Mouse (Mus musculus) C2C12 (cell line): ENCODE data around the gene Lrrd1. TPM values are rescaled to one million over a fixed set of nuclear protein-coding genes. Genes with fewer than 3 reads are reported as not detected.
A peak's percentile ranks its signal among the peaks of the same experiment; 100 is the strongest.

Experiments used
- H3K27me3 ChIP-seq: one replicate; pipeline ENCODE4 v1.6.1; 2011; ENCODE audit not compliant: control insufficient read depth, insufficient read depth, insufficient read length
- H3K36me3 ChIP-seq: one replicate; pipeline ENCODE4 v1.6.1; 2011; ENCODE audit not compliant: control insufficient read depth, insufficient read depth
- H3K4me3 ChIP-seq: one replicate; pipeline ENCODE4 v1.5.1; 2011; ENCODE audit warnings: mild to moderate bottlenecking, control low read depth; ENCODE audit not compliant: poor library complexity, insufficient read depth, severe bottlenecking
- H3K79me2 ChIP-seq: one replicate; pipeline ENCODE4 v1.6.1; 2011; ENCODE audit not compliant: control insufficient read depth, insufficient read depth
- H3K79me3 ChIP-seq: one replicate; pipeline ENCODE4 v1.6.1; 2011; ENCODE audit warnings: low read depth, control low read depth
- H3ac ChIP-seq: one replicate; pipeline ENCODE3; 2011; ENCODE audit warnings: low read depth; ENCODE audit not compliant: control insufficient read depth, insufficient read length
- CEBPB ChIP-seq: IDR thresholded peaks from one replicate; pipeline ENCODE4 v1.6.1; 2011; ENCODE audit warnings: low read depth, mild to moderate bottlenecking, control low read depth, moderate library complexity
- CTCF ChIP-seq: IDR thresholded peaks from one replicate; pipeline ENCODE4 v1.5.1; 2011; ENCODE audit not compliant: control insufficient read depth, insufficient read depth, insufficient read length
- FOSL1 ChIP-seq: IDR thresholded peaks from one replicate; pipeline ENCODE4 v1.8.0; 2011; ENCODE audit warnings: mild to moderate bottlenecking, low read length; ENCODE audit not compliant: poor library complexity, insufficient read depth, severe bottlenecking
- MAX ChIP-seq: IDR thresholded peaks from one replicate; pipeline ENCODE4 v1.6.1; 2011; ENCODE audit warnings: mild to moderate bottlenecking, control low read depth
- MYOD1 ChIP-seq: IDR thresholded peaks from one replicate; pipeline ENCODE4 v1.6.1; 2011; ENCODE audit warnings: low read depth; ENCODE audit not compliant: control insufficient read depth, insufficient read length
- MYOG ChIP-seq: IDR thresholded peaks from one replicate; pipeline ENCODE4 v1.6.1; 2011; ENCODE audit not compliant: control insufficient read depth, insufficient read length; ENCODE audit errors: extremely low read depth
- USF1 ChIP-seq: IDR thresholded peaks from one replicate; pipeline ENCODE4 v1.6.1; 2011; ENCODE audit warnings: low read depth, mild to moderate bottlenecking, control low read depth, moderate library complexity
- polyA plus RNA-seq: library from polyadenylated mRNA; unstranded; fragments of >200 nt; fragmentation: generic; extraction: Trizol; gene quantifications from one replicate; pipeline ENCODE4 v1.2.1, GENCODE M21; 2012; ENCODE audit warnings: missing spikeins

Lrrd1 gene
- polyA plus RNA-seq, 1 experiment: 0.04 TPM

DNA sequence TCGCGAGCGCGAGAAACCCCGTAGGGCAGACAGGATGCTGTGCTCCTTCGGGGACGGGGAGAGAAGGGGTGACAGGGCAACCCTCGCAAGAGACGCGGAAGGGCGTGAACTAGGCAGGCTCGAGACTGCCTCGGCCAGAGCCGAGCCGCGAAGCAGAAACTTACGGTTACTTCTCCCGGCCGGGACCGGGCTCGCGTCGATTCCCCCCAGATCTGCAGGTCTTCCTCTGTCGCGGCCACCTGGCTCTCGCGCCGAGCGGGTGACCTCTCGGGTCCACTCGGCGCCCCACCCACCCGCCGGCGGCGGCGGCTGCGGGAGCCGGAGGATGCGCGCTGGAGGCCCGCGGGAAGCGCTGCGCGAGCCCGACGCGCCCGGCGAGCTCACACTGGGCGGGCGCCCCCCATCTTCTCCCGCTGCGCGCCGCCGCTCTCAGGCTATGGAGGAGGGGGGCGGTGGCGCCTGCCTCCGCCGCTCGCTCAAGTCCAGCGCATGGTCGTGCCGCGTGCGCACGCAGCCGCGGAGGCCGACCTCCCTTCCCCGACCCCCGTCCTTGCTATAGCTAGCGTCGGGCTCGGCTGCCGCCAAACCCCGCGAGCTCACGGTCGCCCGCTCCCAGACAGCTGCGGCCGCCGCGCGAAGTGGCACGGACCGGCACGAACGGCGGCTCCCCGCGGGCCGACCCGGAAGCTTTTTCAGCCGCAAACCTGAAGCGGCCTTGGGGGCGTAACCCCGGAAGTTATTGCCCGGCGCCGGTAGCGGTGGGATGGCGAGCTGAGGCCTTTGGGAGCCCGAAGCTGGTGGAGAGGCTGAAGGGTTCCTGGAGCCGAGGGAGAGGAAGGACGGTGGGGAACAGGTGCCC lies 42.3 kb upstream of the Lrrd1 start, which contains the start of the genes Ankib1 and Krit1:
TSS of gene Ankib1 (minus strand) at position 493 of the 859 bp plus-strand sequence.
TSS of gene Krit1 (plus strand) at position 752 of the 859 bp plus-strand sequence.
- H3K27me3 ChIP-seq: no peaks in the 10 kb centered on the region
- TF ChIP-seq CTCF (peak; percentile 8), FOSL1 (no peak), USF1 (no peak)
- H3K36me3 ChIP-seq: peaks cover 13% of the 10 kb centered on the region
- H3K79me3 ChIP-seq: peaks cover 67% of the 10 kb centered on the region
- peak within 1 kb of the TSS; percentile 86 for H3K4me3 ChIP-seq
- H3K79me2 ChIP-seq: peaks cover 98% of the 10 kb centered on the region
- H3ac ChIP-seq: peak within 1 kb of the TSS; percentile 75

DNA sequence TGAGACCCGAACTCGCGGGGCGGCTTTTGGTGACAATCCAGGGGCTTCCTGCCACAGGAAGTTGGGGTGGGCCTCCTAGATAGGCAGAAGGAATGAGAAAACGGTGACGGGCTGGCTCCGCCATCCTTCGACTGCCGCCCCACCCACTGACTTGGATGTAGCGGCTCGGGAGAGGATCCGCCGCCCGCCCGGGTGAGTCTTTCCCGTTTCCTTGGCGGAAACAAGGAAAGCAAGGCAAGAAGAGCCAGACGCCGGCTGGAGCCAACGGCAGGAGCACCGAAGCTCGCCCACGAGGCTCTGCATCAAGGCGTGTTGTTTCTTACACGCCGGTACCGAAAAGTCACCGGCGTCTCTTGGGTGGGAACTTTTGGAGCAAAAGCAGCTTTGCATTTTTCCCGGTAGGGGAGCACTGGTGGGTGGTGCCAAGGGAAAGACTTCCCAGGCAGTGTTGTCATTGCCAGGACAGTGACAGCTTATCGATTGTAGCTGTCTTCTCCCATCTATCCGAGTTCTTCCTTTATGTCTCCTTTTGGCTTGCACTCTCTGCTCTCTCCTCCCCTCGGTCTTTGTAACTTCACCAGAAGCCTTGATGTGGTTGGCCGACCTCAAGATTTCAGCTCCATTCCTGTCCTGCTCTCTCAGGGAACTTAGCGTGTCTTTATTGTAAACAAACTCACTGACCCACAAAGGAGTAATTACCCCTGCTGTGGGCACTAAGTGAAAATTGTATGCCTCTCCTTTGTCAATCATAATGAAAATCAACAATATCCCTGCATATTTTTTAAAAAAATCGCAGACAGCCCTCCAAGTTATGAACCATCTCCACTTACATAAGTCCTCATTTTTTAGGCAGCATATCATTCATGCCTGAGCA lies 41.4 kb upstream of the Lrrd1 start:
- Histone ChIP-seq H3K79me2 (peaks cover 92% of the 10 kb centered on the region), H3K79me3 (peaks cover 68% of the 10 kb centered on the region), H3K4me3 (peak overlapping the region; percentile 86), H3K36me3 (peaks cover 14% of the 10 kb centered on the region), H3ac (peak overlapping the region; percentile 75), H3K27me3 (no peaks in the 10 kb centered on the region)
- no peak for TF ChIP-seq MYOG
- no peak for TF ChIP-seq FOSL1
- no peak for TF ChIP-seq MYOD1
- no peak for TF ChIP-seq MAX
- no peak for TF ChIP-seq USF1
- no peak for TF ChIP-seq CEBPB
- TF ChIP-seq CTCF: no peak

DNA sequence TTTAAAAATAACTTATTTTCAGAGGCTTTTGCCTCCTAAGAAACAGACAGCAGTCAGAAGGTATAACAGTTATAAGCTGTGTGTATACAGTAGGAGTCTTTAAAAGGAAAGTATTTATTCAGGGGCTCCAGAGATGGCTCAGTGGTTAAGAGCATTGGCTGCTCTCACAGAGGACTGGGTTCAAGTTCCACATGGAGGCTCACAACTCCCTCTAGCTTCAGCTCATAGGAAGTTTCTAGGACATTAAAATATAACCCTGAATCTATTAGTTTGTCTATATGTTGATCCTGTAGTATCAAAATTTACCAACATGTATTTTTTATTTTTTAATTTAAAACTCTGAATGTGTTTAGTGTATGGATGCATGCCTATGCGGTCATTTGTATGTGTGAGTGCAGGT lies 36.5 kb upstream of the Lrrd1 start:
- Histone ChIP-seq H3K79me3 (peaks cover 37% of the 10 kb centered on the region), H3K4me3 (no peak overlapping the region), H3ac (no peak overlapping the region), H3K79me2 (peaks cover 51% of the 10 kb centered on the region), H3K27me3 (no peaks in the 10 kb centered on the region), H3K36me3 (peaks cover 49% of the 10 kb centered on the region)
- TF ChIP-seq MAX: no peak
- no peak for TF ChIP-seq CTCF
- no peak for TF ChIP-seq USF1
- no peak for TF ChIP-seq MYOD1
- no peak for TF ChIP-seq MYOG
- no peak for TF ChIP-seq FOSL1
- TF ChIP-seq CEBPB: no peak

DNA sequence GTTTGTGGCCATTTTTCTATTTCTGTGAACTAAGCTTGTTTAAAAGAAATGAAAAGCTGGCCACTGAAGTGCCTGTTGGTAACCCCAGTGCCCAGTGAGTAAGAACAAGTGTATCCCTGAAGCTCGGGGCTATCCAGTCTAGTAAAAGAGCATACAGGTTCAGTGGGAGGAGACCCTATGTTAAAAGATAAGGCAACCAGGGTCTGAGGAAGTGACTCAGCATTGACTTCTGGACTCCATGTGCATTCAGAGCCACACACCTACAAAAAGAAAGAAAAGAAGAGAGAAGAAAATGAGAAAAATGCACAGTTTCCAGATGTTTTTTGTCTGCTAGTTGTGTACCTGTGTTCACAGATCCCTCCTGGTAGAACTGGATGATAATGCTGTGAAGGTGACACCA lies 10.9 kb upstream of the Lrrd1 start:
- Histone ChIP-seq H3K4me3 (no peak overlapping the region), H3K36me3 (peaks cover 74% of the 10 kb centered on the region), H3K27me3 (no peaks in the 10 kb centered on the region), H3K79me2 (no peaks in the 10 kb centered on the region), H3K79me3 (no peaks in the 10 kb centered on the region), H3ac (no peak overlapping the region)
- no peak for TF ChIP-seq MAX
- no peak for TF ChIP-seq MYOD1
- TF ChIP-seq MYOG: no peak
- TF ChIP-seq CEBPB: no peak
- no peak for TF ChIP-seq FOSL1
- no peak for TF ChIP-seq USF1
- no peak for TF ChIP-seq CTCF

DNA sequence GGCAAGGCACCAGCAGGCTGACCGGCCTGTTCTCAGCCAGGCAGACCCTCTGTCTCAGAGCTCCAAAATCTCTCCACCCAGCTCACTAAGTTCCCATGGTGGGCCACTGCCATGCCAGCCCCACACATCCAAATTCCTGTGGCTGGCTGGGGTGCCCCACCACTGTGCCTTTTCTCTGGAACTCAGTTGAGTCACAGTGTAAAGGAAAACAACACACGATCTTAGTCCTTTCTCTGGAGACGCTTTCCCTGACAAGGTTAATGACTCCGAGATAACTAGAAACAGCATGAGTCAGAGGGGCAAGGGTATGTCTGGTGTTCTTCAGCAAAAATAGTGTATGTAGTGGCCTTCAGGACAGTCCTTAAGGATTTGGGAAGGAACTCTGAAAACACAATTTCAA lies 25.2 kb downstream of the Lrrd1 start:
- Histone ChIP-seq H3K36me3 (no peaks in the 10 kb centered on the region), H3K27me3 (no peaks in the 10 kb centered on the region), H3ac (no peak overlapping the region), H3K79me2 (no peaks in the 10 kb centered on the region), H3K4me3 (no peak overlapping the region), H3K79me3 (no peaks in the 10 kb centered on the region)
- TF ChIP-seq CTCF: no peak
- TF ChIP-seq MAX: peak; percentile 58
- peak; percentile 5 for TF ChIP-seq MYOD1
- no peak for TF ChIP-seq CEBPB
- TF ChIP-seq FOSL1: peak; percentile 8
